Mouse (Mus musculus) intestine, embryonic 14.5 days (tissue): Measurements from ENCODE around the gene Hist1h4i. TPM values are rescaled to one million over a fixed set of nuclear protein-coding genes. Genes with fewer than 3 reads are reported as not detected.
"Not testable (repeated sequence)": the region's sequence is repeated elsewhere in the genome, so short reads cannot be mapped to it uniquely, and the experiment has no call there.

ENCODE experiments used
- ATAC-seq: fragments of 200-750 bp; cut with Nextera tagmentation; replicated peaks from 2 replicates; pipeline ENCODE4 v1.8.0; 2017; ENCODE audit warnings: low read depth, moderate number of reproducible peaks, moderate TSS enrichment, moderate library complexity; ENCODE audit not compliant: low FRiP score, low TSS enrichment
- DNase-seq: peaks from one replicate; pipeline ENCODE4 v3.0.0-alpha.2; 2018; ENCODE audit warnings: low spot score
- H3K27ac ChIP-seq: fragments of 300-500 bp; sonication (generic); 2 replicates; pipeline ENCODE4 v1.5.1; 2014; ENCODE audit warnings: low read depth, mild to moderate bottlenecking, control low read depth
- H3K27me3 ChIP-seq: fragments of 300-500 bp; sonication (generic); replicated peaks from 2 replicates; pipeline ENCODE4 v1.6.1; 2014; ENCODE audit warnings: low read length, control low read depth; ENCODE audit not compliant: control insufficient read depth, insufficient read depth
- H3K36me3 ChIP-seq: fragments of 300-500 bp; sonication (generic); 2 replicates; pipeline ENCODE4 v1.6.1; 2014; ENCODE audit warnings: low read length, control low read depth; ENCODE audit not compliant: control insufficient read depth, insufficient read depth
- H3K4me1 ChIP-seq: fragments of 300-500 bp; sonication (generic); replicated peaks from 2 replicates; pipeline ENCODE4 v1.6.1; 2014; ENCODE audit warnings: low read length, control low read depth, mixed read lengths; ENCODE audit not compliant: control insufficient read depth, insufficient read depth
- H3K4me2 ChIP-seq: fragments of 300-500 bp; sonication (generic); 2 replicates; pipeline ENCODE4 v1.6.1; 2014; ENCODE audit warnings: low read length
- H3K4me3 ChIP-seq: fragments of 300-500 bp; sonication (generic); 2 replicates; pipeline ENCODE4 v1.5.1; 2014; ENCODE audit warnings: low read depth, low read length, control low read depth, mixed read lengths
- H3K9ac ChIP-seq: fragments of 300-500 bp; sonication (generic); 2 replicates; pipeline ENCODE4 v1.6.1; 2014; ENCODE audit warnings: mild to moderate bottlenecking, low read length
- H3K9me3 ChIP-seq: fragments of 300-500 bp; sonication (generic); 2 replicates; pipeline ENCODE4 v1.6.1; 2016; ENCODE audit warnings: low read length, control low read depth; ENCODE audit not compliant: control insufficient read depth
- whole genome bisulfite sequencing: fragments of 180-500 bp; shearing (Covaris S2); extraction: QIAGEN DNeasy Blood & Tissue Kit; methylation state at CpG from one replicate; pipeline ENCODE4 v1.1.7; 2014; 5-methylcytosine and 5-hydroxymethylcytosine counted together
- polyA plus RNA-seq: library from polyadenylated mRNA; unstranded; fragments of >200 nt; fragmentation: Nextera tagmentation; extraction: Ambion mirVana; gene quantifications from 2 replicates; pipeline ENCODE4 v1.2.1, GENCODE M21; 2014

Gene Hist1h4i
- polyA plus RNA-seq, 1 experiment from 2014 or later, result 18.9 TPM

- Histone ChIP-seq H3K9me3 (no peaks in the 10 kb centered on the region), H3K36me3 (no peaks in the 10 kb centered on the region), H3K4me2 (no peak overlapping the region), H3K4me3 (no peak overlapping the region), H3K4me1 (no peaks in the 10 kb centered on the region; the same call in 1 of the 2 replicates), H3K9ac (no peak overlapping the region), H3K27me3 (no peaks in the 10 kb centered on the region), H3K27ac (no peak overlapping the region)
- 81% methylated on average over 2 of the region's 2 CpGs for WGBS
- ATAC-seq, result no peak
- no peak for DNase-seq
Measured at GRCm38 (mm10) chr13:22049041-22049440, 7.9 kb upstream of the Hist1h4i start.

- Histone ChIP-seq H3K9me3 (no peaks in the 10 kb centered on the region), H3K9ac (no peak overlapping the region), H3K27me3 (no peaks in the 10 kb centered on the region), H3K4me2 (no peak overlapping the region), H3K4me3 (no peak overlapping the region), H3K4me1 (peaks cover under 1% of the 10 kb centered on the region; the same call in 1 of the 2 replicates), H3K36me3 (no peaks in the 10 kb centered on the region), H3K27ac (no peak overlapping the region)
- DNase-seq, result no peak
- 65% methylated on average over 2 of the region's 2 CpGs for whole genome bisulfite sequencing
- ATAC-seq, result no peak
Measured at GRCm38 (mm10) chr13:22045311-22045710, 4.1 kb upstream of the Hist1h4i start.

GRCm38 (mm10) chr13:22044432-22045155 is 3.4 kb upstream of the Hist1h4i start:
- H3K27ac ChIP-seq, result 0 out of 2 replicates have a peak overlapping the region, but pooled peaks have one; percentile 74
- peak overlapping the region; percentile 60 for H3K4me2 ChIP-seq
- no peak for ATAC-seq
- H3K4me3 ChIP-seq, result peak overlapping the region; percentile 45
- H3K9ac ChIP-seq, result no peak overlapping the region
- no peaks in the 10 kb centered on the region for H3K36me3 ChIP-seq
- WGBS, result 83% methylated on average over 6 of the region's 6 CpGs
- H3K4me1 ChIP-seq, result peaks cover 8% of the 10 kb centered on the region; the same call in 1 of the 2 replicates
- no peaks in the 10 kb centered on the region for H3K27me3 ChIP-seq
- DNase-seq, result peak; percentile 51
- H3K9me3 ChIP-seq, result no peaks in the 10 kb centered on the region

- Histone ChIP-seq H3K4me1 (peaks cover 8% of the 10 kb centered on the region; the same call in 1 of the 2 replicates), H3K27me3 (no peaks in the 10 kb centered on the region), H3K9me3 (no peaks in the 10 kb centered on the region), H3K9ac (peak overlapping the region; percentile 62), H3K4me2 (peak overlapping the region; percentile 60), H3K36me3 (no peaks in the 10 kb centered on the region), H3K27ac (peak overlapping the region; percentile 74), H3K4me3 (peak overlapping the region; percentile 45)
- ATAC-seq (peak; percentile 8), DNase-seq (peak; percentile 69)
- WGBS, result 3% methylated on average over 10 of the region's 14 CpGs
Measured at GRCm38 (mm10) chr13:22043503-22044431, 2.6 kb upstream of the Hist1h4i start.

GRCm38 (mm10) chr13:22042568-22043502 is 1.7 kb upstream of the Hist1h4i start, which contains the start of the genes Hist1h2ag and Hist1h2bj:
Gene Hist1h2ag, minus strand, starts transcription at chr13:22042944.
Gene Hist1h2bj, plus strand, starts transcription at chr13:22043214.
- peak within 1 kb of the TSS; percentile 96 for H3K27ac ChIP-seq
- H3K4me3 ChIP-seq, result peak within 1 kb of the TSS; percentile 45
- peak within 1 kb of the TSS; percentile 70 for H3K9ac ChIP-seq
- not testable (repeated sequence) for H3K27me3 ChIP-seq, H3K4me1 ChIP-seq, H3K9me3 ChIP-seq, H3K36me3 ChIP-seq
- DNase-seq (peak; percentile 87), ATAC-seq (peak; percentile 90)
- WGBS, result under 1% methylated on average over 39 of the region's 80 CpGs
- H3K4me2 ChIP-seq, result peak within 1 kb of the TSS; percentile 60

GRCm38 (mm10) chr13:22041651-22042567 is 747 bp upstream of the Hist1h4i start:
- DNase-seq (peak; percentile 70), ATAC-seq (no peak)
- peaks cover 9% of the 10 kb centered on the region; the same call in 1 of the 2 replicates for H3K4me1 ChIP-seq
- peak overlapping the region; percentile 42 for H3K4me3 ChIP-seq
- H3K27ac ChIP-seq, result peak overlapping the region; percentile 96
- no peaks in the 10 kb centered on the region for H3K9me3 ChIP-seq
- H3K27me3 ChIP-seq, result no peaks in the 10 kb centered on the region
- 4% methylated on average over 13 of the region's 13 CpGs for WGBS
- peak overlapping the region; percentile 70 for H3K9ac ChIP-seq
- H3K36me3 ChIP-seq, result no peaks in the 10 kb centered on the region
- peak overlapping the region; percentile 59 for H3K4me2 ChIP-seq

GRCm38 (mm10) chr13:22040464-22041141 is 559 bp downstream of the Hist1h4i start:
- under 1% methylated on average over 18 of the region's 24 CpGs for WGBS
- H3K4me2 ChIP-seq, result peak overlapping the region; percentile 59
- H3K27me3 ChIP-seq, result no peaks in the 10 kb centered on the region
- H3K9me3 ChIP-seq, result no peaks in the 10 kb centered on the region
- H3K4me3 ChIP-seq, result peak overlapping the region; percentile 40
- peaks cover 16% of the 10 kb centered on the region for H3K4me1 ChIP-seq
- H3K36me3 ChIP-seq, result no peaks in the 10 kb centered on the region
- peak overlapping the region; percentile 96 for H3K27ac ChIP-seq
- ATAC-seq, result no peak; the same call in 1 of the 2 replicates
- DNase-seq, result peak; percentile 77
- H3K9ac ChIP-seq, result peak overlapping the region; percentile 70
